Mouse (Mus musculus): Measurements from ENCODE around the gene Gm13289.

GRCm38 (mm10) chr4:88819659-88820058, 42.9 kb downstream of the Gm13289 start, which contains the start of gene Ifna11:
- TF ChIP-seq CTCF (IDR thresholded peaks at IDR 0.05; ENCODE audit: insufficient read depth, low read length) (no peak), POLR2A (IDR thresholded peaks at IDR 0.05; ENCODE audit: borderline replicate concordance, extremely low read depth, low read depth, low read length) (no peak)
